Mouse (Mus musculus): ENCODE measurements around the gene Rnf113a1. TPM values are rescaled to one million over a fixed set of nuclear protein-coding genes. Genes with fewer than 3 reads are reported as not detected.

Gene Rnf113a1
- total and polyA plus RNA-seq, 2 experiments from 2014 or later = 7.8 to 22.9 TPM

Other genes starting within 250 kb of the Rnf113a1 start
- gene Sept6, start 199.5 kb upstream of the Rnf113a1 start, total RNA-seq (2014; rRNA removed) = 98.6 and 101 TPM in 2 replicates
- 59.1 and 60.8 TPM in 2 replicates for gene Sept6, start 199.5 kb upstream of the Rnf113a1 start, polyA plus RNA-seq (2015; fragmentation: Nextera tagmentation; extraction: Ambion mirVana)
- not detected in 2 replicates for gene Sowahd, start 142.4 kb upstream of the Rnf113a1 start, total RNA-seq (2014; rRNA removed)
- gene Sowahd, start 142.4 kb upstream of the Rnf113a1 start, polyA plus RNA-seq (2015; fragmentation: Nextera tagmentation; extraction: Ambion mirVana) = 0.12 TPM in 1 of 2 replicates, not detected in the other
- gene Rpl39, start 105.8 kb upstream of the Rnf113a1 start, total RNA-seq (2014; rRNA removed) = 270 and 540 TPM in 2 replicates
- 360 and 524 TPM in 2 replicates for gene Rpl39, start 105.8 kb upstream of the Rnf113a1 start, polyA plus RNA-seq (2015; fragmentation: Nextera tagmentation; extraction: Ambion mirVana)
- 15.2 and 18.5 TPM in 2 replicates for gene Upf3b, start 80.9 kb upstream of the Rnf113a1 start, total RNA-seq (2014; rRNA removed)
- gene Upf3b, start 80.9 kb upstream of the Rnf113a1 start, polyA plus RNA-seq (2015; fragmentation: Nextera tagmentation; extraction: Ambion mirVana) = 17.8 and 21.1 TPM in 2 replicates
- gene Nkap, start 64.5 kb upstream of the Rnf113a1 start, total RNA-seq (2014; rRNA removed) = 25.2 and 30.6 TPM in 2 replicates
- gene Nkap, start 64.5 kb upstream of the Rnf113a1 start, polyA plus RNA-seq (2015; fragmentation: Nextera tagmentation; extraction: Ambion mirVana) = 10.6 and 19.5 TPM in 2 replicates
- gene Akap14, start 22.4 kb upstream of the Rnf113a1 start, total RNA-seq (2014; rRNA removed) = 0.31 and 0.48 TPM in 2 replicates
- gene Akap14, start 22.4 kb upstream of the Rnf113a1 start, polyA plus RNA-seq (2015; fragmentation: Nextera tagmentation; extraction: Ambion mirVana) = 0.18 and 0.58 TPM in 2 replicates
- gene Ndufa1, start 82 bp upstream of the Rnf113a1 start, total RNA-seq (2014; rRNA removed) = 189 and 244 TPM in 2 replicates
- gene Ndufa1, start 82 bp upstream of the Rnf113a1 start, polyA plus RNA-seq (2015; fragmentation: Nextera tagmentation; extraction: Ambion mirVana) = 644 and 741 TPM in 2 replicates
- gene Gm9, start 19.8 kb downstream of the Rnf113a1 start, total RNA-seq (2014; rRNA removed) = not detected in 2 replicates
- not detected in 2 replicates for gene Gm9, start 19.8 kb downstream of the Rnf113a1 start, polyA plus RNA-seq (2015; fragmentation: Nextera tagmentation; extraction: Ambion mirVana)
- gene Rhox1, start 31.0 kb downstream of the Rnf113a1 start, total RNA-seq (2014; rRNA removed) = not detected in 2 replicates
- not detected in 2 replicates for gene Rhox1, start 31.0 kb downstream of the Rnf113a1 start, polyA plus RNA-seq (2015; fragmentation: Nextera tagmentation; extraction: Ambion mirVana)
- not detected in 2 replicates for gene Rhox2a, start 53.7 kb downstream of the Rnf113a1 start, total RNA-seq (2014; rRNA removed)
- not detected in 2 replicates for gene Rhox2a, start 53.7 kb downstream of the Rnf113a1 start, polyA plus RNA-seq (2015; fragmentation: Nextera tagmentation; extraction: Ambion mirVana)
- not detected in 2 replicates for gene Rhox3a, start 58.7 kb downstream of the Rnf113a1 start, total RNA-seq (2014; rRNA removed)
- not detected in 2 replicates for gene Rhox3a, start 58.7 kb downstream of the Rnf113a1 start, polyA plus RNA-seq (2015; fragmentation: Nextera tagmentation; extraction: Ambion mirVana)
- not detected in 2 replicates for gene Rhox4a, start 74.1 kb downstream of the Rnf113a1 start, total RNA-seq (2014; rRNA removed)
- gene Rhox4a, start 74.1 kb downstream of the Rnf113a1 start, polyA plus RNA-seq (2015; fragmentation: Nextera tagmentation; extraction: Ambion mirVana) = not detected in 2 replicates
- not detected in 2 replicates for gene Rhox3a2, start 188.8 kb downstream of the Rnf113a1 start, total RNA-seq (2014; rRNA removed)
- gene Rhox3a2, start 188.8 kb downstream of the Rnf113a1 start, polyA plus RNA-seq (2015; fragmentation: Nextera tagmentation; extraction: Ambion mirVana) = not detected in 2 replicates
- gene Rhox4a2, start 199.6 kb downstream of the Rnf113a1 start, total RNA-seq (2014; rRNA removed) = not detected in 2 replicates
- gene Rhox4a2, start 199.6 kb downstream of the Rnf113a1 start, polyA plus RNA-seq (2015; fragmentation: Nextera tagmentation; extraction: Ambion mirVana) = not detected in 2 replicates
- gene Rhox2b, start 220.8 kb downstream of the Rnf113a1 start, total RNA-seq (2014; rRNA removed) = not detected in 2 replicates
- gene Rhox2b, start 220.8 kb downstream of the Rnf113a1 start, polyA plus RNA-seq (2015; fragmentation: Nextera tagmentation; extraction: Ambion mirVana) = not detected in 2 replicates
- gene Rhox4b, start 241.2 kb downstream of the Rnf113a1 start, total RNA-seq (2014; rRNA removed) = not detected in 2 replicates
- not detected in 2 replicates for gene Rhox4b, start 241.2 kb downstream of the Rnf113a1 start, polyA plus RNA-seq (2015; fragmentation: Nextera tagmentation; extraction: Ambion mirVana)